Mouse (Mus musculus) induced T-regulatory cell, adult 2 months (primary cell): ENCODE measurements around the gene Tmem116.
"Not testable (repeated sequence)": the region's sequence is repeated elsewhere in the genome, so short reads cannot be mapped to it uniquely, and the experiment has no call there.

Experiments used
- DNase-seq: peaks from one replicate; pipeline ENCODE4 v3.0.0-alpha.2; 2012; ENCODE audit warnings: low read depth

Tmem116 gene

DNA sequence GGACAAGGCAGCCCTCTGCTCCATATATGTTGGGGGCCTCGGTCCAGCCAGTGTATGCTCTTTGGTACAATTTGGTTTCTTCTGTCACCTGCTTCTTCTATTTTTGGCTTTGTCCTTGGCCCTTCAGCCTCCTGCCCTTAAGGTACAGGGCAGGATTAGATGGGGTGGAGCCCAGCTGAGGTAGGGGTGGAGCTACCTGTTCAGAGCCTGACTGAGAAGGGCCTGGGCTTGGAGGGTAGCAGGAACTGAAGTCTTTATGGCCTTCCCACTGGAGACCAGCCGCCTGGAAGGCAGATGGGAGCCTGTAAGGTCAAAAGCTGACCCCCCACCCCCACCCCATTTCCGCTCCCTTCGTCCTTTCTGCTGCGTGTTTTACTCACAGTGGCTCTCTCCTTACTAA is 11.3 kb downstream of the Tmem116 start:
- DNase-seq: no peak

DNA sequence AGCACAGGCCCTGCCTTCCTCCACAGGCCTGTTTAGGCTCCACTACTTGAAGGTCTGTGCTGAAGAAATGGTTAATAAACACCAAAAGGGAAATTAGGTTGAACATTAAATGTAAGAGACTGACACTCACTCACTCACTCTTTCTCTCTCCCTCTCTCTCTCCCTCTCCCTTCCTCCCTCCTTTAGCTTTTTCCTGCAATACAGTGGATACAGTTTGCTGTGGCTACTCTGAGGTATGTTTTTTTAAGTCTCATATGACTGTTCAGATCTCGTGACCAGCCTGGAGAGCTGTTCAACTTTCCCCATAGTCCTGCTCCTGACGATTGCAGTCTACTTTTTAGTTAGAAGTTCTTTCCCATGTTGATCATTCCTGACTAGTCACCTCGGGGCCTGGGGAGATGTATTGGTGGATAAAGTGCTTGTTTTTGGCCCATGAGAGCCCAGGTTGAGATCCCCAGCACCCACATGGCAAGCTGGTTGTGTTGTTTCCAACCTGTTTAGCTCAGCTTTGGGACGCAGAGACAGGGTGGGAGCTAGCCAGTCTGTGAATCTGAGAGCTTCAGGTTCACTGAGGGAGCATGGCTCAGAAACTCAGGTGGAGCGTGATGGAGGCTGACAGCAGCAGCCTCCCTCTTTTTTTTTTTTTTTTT is 12.0 kb downstream of the Tmem116 start:
- DNase-seq: no peak

DNA sequence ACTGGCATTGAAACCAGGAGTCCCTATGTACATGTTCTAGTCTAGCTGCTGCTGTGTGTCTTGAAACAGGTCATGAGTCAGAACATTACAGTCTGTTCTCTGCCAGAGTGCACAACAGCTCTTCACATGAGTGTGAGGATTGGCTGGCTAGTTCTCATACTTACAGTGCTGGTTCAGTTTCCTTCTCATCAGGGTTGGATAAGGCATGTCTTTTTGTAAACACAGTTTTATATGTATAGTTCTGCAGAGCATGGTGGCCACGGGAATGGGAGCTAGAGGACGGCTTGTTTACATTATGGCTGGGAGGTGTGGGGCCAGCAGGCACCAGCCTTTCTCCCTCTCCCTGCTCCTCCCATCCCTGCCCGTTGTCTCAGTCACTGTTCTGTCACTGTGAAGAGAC is 17.9 kb downstream of the Tmem116 start:
- DNase-seq: no peak

DNA sequence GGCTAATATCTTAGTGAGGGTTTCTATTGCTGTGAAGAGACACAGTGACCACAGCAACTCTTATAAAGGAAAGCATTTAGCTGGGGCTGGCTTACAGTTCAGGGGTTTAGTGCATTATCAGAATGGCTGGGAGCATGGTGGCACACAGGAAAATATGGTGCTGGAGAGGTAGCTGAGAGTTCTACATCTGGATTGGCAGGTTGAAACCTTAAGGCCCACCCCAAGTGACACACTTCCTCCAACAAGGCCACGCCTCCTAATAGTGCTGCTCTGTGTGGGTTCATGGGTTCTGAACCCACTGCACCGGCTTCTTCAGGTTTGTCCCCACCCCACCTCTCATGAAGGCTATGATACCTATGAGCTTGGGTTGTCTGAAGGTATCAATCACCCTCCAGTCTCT is 20.7 kb downstream of the Tmem116 start:
- no peak for DNase-seq

DNA sequence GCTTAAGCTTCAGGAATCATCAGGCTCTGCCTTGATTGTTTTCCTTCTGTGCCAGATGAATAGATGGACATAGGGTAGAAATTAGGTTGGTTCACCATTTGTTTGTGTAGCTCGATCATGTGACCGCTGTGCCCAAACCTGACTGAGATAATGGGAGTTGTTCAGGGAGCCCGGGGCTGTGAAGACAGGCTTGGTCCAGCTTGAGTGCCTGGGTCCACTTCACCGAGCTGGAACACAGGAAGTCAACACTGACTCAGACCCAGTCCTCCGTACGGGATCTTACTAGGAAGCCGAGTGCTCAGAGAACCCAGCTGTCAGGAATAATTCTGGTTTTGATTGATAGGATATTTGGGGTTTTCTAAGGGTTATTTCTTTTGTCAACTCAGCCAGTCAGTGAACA is 22.9 kb downstream of the Tmem116 start:
- DNase-seq: no peak

DNA sequence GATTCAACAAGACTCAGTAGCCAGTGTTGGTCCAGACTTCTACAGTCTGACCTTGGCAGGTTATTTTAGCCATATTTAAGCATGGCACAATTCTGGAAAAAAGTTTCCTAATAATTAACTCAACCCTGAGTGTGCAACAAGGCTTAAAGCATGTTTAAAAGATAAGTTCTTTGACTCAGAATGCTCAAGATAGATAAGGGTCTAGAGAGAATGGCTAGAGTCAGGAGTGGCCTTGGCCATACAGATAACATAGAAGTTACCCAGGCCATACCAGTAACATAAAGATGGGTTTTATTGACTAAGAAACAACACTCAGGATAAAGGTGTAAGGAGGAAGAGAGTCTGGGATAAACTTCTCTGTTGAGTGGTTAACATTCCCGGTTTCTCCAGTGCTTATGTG is 24.3 kb downstream of the Tmem116 start:
- no peak for DNase-seq

DNA sequence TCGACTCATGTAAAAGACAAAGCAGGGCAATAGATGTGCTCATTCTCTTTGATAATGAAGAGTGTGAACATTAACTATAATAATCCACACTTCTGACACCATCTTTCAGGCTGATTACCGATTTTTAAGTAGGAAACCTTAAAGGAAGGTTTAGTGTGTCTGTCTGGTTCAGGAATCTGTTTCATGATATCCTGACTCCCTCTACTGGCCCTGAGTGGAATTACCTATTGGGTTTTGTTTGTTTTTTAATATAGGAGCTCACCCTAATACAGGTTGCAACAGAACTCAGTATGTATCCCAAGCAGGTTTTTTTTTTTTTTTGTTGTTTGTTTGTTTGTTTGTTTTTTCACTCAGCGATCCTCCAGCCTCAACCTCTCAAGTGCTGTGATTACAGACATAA is 26.0 kb downstream of the Tmem116 start:
- DNase-seq: peak; percentile 86

DNA sequence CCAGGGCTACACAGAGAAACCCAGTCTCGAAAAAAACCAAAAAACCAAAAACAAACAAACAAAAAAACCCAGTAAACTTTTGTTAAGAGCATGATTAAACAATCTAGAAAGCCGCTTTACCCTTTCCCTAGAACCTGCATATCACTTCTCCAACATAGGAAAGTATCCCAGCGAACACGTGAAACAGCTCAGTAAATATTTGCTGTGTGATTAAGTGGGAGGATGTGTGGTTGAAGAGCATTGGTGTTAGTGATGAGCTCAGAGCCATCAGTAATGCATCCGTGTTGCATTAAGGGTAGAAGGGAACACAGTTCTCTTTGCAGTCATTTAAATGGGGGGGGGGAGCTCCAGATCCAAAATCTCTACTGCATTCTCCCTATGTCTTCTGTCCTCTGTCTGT is 33.1 kb downstream of the Tmem116 start:
- no peak for DNase-seq

DNA sequence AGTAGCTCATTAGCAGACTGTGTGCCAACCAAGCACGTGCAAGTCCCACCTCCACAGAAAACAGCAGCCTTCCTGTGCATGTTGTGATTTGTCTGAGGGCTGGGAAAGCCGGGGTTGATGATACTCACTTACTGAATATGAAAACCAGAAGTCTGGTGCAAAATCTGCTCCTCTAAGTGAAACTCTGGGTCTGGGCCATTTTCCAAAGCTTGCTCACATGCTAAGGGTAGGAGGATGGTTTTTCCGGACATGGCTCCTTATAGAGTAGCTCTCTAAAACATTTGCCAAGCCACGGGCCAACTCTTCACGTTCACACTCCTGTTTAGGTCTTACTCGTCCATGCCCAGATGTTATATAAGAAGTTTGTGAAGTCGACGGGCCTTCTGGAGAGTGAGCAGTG is 41.6 kb downstream of the Tmem116 start:
- DNase-seq: no peak

DNA sequence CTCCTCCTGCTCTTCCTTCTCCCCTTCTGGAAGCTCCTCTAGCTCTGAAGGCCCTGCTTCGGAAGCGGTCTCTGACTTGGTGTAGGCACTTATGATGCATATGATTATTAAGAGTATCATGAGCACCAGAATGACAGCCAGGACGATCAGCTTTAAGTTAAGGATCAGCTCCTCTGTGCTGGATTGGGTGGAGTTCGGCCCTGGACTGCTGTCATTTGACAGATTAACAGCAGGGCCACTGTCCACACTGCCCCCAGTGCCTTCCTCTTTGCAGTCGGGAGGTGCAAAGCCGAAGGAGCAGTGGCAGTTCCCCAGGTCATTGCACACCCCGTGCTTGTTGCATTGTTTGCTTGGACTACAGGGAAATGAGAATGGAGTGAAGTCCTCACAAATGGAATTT is 49.0 kb downstream of the Tmem116 start:
- no peak for DNase-seq

DNA sequence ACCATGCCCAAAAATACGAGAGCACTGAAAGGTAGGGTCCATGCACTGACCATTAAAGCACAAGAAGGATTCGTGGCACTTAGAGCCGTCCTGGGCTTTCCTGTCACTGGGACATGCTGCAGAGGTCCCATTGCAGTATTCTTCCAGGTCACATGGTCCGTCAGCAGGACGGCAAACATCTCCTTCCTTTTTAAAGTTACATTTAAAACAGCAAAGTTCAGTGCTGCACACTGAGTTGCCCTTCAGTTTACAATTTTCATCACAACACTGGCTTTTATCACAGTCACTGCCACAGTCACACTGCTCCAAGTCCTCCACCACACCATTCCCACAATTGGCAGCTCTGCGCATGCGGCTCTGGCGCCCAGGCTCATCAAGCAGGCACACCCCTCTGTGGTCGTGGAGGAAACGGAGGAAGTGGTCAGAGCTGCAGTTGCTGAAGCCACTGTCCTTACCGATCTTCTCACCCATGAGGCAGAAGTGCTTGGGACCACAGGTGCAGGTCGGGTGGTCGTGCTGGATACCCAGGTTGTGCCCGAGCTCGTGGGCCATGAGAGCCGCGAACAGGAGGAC is 49.8 kb downstream of the Tmem116 start:
- peak; percentile 25 for DNase-seq

DNA sequence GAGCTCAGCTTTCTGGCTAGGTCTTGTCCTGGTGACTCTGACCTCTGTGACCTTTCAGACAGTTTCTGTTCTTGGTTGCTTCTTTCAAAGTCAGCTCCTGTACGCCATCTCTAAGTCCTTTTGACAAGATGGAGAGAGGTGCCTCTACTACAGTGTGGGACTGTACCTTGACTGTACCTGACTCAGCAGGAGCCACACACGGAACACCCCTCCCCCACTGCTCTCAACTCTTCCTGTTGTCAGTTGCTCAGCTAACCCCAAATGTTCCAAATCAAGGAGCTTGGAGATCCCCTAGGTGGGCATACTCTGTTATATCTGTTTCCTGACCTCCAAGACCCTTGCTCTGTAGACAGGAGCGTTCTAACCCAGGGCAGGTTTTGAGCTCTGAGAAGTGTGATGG is 51.5 kb downstream of the Tmem116 start, which contains the start of gene Adam1b:
Gene Adam1b (minus strand): TSS at position 205 of the 400 bp plus-strand sequence.
- DNase-seq: peak; percentile 43

DNA sequence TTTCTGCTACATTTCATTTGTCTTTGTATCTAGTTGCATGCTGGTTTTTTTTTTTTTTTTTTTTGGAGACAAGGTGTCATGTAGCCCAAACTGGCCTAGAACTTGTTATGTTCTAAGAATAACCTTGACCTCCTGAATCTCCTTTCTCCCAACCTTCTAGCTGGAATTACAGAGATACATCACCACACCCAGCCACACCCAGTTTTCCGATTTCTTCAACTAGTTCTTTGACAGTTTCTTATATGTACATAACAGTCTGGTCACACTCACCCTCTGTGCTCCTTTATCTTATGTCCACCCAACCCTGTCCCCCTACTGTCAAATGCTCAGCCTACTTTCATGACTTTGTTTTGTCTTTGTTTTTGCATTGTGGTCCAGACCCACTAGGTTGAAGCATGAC is 55.2 kb downstream of the Tmem116 start:
- DNase-seq: no peak

DNA sequence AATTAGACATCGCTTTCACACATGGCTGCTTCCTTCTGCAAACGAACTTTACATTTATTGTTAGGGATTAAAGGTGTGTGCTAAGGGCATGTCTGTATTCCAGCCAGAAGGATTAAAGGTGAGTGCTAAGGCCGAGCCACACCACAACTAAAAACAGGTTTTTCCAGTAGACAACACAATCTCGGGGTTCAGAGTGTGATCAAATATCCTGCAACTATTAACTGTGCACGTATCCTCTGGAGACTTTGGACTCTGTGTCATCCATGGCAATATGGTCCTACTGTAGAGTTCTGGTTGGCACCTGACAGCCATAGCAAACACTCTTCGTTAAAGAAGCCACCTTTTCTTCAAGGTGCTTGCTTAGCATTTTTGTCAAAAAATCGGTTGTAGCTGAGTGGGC is 58.3 kb downstream of the Tmem116 start:
- no peak for DNase-seq

DNA sequence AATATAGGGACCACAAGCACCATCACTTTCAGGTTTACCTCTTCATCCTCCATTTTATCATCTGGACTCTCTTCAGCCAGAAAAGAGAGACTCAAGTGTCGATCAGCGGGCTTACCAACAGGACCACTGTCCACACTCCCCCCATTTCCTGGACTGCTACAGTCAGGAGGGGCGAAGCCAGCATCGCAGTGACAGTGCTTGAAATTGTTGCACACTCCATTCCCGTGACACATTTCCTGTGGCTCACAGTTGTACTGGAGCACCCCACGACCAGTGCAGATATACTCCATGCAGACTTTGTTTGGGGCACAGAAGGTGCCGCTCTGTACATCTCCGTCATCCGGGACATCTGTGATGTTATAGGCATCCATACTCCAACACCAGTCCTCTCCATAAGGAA is 67.3 kb downstream of the Tmem116 start:
- no peak for DNase-seq

DNA sequence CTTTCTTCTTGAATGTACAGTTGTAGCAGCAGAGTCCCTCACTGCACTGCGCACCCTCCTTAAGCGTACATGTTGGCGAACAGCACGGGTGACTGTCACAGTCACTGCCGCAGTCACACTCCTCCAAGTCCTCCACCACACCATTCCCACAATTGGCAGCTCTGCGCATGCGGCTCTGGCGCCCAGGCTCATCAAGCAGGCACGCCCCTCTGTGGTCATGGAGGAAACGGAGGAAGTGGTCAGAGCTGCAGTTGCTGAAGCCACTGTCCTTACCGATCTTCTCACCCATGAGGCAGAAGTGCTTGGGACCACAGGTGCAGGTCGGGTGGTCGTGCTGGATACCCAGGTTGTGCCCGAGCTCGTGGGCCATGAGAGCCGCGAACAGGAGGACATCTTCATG is 68.1 kb downstream of the Tmem116 start:
- DNase-seq: not testable (repeated sequence)

DNA sequence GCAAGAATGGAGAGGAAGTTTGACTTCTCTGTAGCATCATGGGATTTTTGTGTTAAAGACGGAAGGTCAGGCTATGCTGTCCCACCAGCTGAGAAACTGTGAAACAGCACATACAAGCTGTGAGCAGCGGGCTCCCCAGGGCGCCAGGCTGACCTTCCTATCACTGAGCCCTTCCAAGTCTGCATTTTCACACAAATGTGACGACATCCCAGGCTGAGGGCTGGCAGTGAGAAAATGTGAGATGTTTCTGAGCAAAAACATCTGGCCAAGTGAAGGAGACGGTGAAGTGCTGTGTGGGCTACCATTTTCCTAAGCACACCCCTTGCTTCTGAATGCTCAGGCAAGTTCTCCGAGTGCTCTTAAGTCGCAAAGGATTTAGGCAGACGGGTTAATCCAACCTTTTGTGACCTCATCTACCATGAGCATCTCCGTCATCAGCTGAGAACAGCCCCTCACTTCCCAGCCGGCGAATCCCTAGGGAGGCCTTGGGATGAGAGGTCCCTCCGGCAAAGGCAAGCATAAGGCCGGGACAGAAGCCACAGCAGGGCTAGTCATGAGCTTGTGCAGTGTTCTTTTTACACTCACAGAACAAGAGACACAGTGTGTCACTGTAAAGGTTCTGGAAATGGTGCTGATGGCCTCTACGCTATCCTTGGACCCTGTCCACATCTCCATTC is 74.2 kb downstream of the Tmem116 start:
- DNase-seq: no peak

DNA sequence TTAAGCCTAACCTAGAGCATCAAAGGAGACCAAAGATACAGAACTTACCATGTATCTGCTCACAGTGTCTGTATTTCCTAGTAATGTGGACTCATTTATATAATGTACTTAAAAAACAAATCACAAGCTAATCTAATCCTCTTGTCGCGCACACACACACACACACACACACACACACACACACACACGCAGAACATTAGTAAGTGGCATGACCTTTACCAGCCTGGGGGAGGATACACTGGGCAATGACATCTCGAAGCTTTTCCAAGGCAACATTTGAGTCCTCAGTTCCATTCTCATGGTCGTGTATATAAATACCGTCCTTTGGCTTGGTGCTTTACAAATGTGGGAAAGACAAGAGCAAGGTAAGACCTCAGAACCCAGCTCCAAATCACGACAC is 74.8 kb downstream of the Tmem116 start:
- DNase-seq: no peak

DNA sequence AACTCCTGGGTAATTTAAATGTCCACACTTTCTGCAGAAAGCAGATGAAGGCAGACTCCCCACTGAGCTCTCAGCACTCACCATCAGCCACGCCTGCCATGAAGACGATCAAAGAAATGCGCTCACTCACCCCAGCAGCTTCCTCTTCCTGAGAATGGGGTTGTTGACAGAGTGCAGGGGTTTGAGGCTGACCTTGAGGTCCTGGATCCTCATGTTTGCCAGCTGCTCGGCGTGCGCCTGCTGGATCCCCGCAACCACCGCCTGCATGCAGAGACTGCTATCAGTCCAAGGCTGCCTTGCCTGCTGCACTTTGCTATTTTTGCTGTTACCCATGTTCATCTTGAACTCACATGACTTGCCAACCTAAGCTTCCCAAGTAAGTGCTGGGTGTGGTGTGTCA is 75.3 kb downstream of the Tmem116 start:
- DNase-seq: no peak

DNA sequence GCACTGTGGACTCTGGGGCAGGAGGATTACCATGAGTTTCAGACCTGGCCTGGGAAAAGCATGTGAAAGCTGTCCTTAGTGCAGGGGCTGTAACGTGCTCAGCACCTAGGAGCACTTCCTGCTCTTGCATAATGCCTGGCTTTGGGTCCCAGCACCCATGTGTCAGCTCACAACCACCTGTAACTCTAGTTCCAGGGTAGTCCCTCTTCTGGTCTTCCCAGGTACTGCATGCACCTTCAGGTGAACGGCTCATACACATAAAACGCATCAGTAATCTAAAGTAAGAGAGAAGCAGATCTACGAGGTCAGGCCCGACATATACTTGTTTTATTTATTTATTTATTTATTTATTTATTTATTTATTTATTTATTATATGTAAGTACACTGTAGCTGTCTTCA is 82.8 kb downstream of the Tmem116 start:
- peak; percentile 56 for DNase-seq

DNA sequence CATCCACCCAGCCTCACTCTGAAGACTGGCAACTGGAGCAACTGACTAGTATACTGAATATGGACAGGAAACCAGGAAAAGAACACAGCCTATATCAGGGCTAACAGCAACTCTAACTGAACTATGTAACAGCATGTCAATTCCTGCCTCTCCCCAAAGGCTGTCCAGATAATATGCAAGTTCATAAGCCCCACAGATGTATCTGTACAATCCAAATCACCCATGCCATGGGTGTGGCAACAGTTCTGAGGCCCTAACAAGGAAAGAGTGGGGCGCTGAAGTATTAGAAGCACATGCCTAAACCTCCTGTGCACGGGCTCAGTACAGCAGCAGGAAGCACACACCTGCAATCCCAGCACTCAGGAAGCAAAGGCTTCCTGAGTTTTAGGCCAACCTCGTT is 83.4 kb downstream of the Tmem116 start:
- no peak for DNase-seq

DNA sequence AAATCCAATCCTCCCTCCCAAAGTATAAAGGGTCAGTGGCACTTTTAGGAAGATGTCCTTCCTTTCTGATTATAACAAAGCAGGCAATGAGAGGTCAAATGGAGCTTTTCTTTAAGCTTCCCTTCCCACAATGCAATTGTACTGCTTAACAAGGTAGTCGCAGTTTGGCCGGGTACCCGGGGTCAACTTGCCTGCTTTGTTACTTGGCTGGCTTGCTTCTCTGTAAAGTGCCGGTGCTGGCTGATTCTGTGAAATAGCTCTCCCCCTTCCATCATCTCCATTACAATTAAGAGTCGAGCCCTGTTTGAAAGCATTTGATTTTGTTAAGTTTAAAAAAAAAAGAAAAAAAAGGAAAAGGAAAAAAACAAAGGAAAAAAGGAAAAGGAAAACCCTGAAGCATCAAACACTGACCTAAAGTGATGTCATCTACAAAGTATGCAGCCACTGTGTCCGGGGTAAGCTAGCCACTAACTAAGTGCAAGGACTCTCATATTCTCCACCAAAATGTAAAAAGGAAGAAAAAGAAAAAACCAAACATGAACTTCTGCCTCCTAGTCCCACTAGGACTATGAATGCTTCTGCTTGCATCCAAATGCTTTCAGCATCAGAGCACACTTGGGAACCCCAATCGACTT is 85.3 kb downstream of the Tmem116 start:
- no peak for DNase-seq

DNA sequence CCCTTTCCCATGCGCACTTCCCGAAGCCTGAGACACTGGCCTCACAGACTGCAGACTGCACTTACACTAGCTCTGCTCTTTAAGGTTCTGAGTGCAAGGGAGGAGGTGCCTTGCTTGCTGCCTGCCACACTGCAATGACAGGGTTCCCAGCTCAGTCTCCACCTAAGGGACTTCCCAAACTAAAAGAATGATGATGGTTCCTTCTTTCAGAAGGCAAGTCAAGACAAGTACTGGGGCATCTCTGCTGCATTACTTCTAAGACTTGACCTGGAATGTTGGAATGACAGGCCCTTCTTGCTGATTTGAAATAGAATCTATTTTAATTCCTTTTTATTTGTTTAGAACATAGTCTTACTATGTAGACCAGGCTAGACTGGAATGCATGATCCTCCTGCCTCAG is 85.9 kb downstream of the Tmem116 start:
- no peak for DNase-seq
